Mouse (Mus musculus): Measurements from ENCODE around the gene Faim2. TPM values are rescaled to one million over a fixed set of nuclear protein-coding genes. Genes with fewer than 3 reads are reported as not detected.

The Faim2 gene
- polyA plus RNA-seq, 1 experiment: 172 TPM

DNA sequence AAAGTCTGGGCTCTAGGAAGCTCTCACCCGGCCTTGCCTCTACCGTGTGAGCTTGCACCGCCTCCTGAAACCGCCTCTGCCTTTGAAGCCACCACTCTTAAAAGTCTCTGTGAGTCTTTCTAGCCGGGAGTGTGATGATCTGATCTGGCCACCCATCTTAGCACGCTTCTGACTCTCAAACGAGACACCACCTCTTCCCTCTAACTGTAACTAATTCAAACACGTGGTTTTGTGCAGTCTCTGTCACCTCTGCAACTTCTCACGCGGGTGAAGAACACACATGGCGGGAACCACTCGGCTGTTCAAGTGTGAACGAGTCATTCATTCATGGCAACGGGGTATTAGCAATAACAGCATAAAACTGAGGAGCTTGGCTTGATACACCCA, 56.3 kb downstream of the Faim2 start:
- Histone ChIP-seq H3K4me3 (ENCODE audit: insufficient read depth, low read length) (no peak overlapping the region), H3K4me1 (ENCODE audit: control insufficient read depth, insufficient read depth, low read length) (no peaks in the 10 kb centered on the region)
- TF ChIP-seq CTCF (IDR thresholded peaks at IDR 0.05; ENCODE audit: extremely low read depth, insufficient read depth, low read length) (no peak), POLR2A (IDR thresholded peaks at IDR 0.05; ENCODE audit: extremely low read depth, insufficient read depth, low read length) (no peak)

DNA sequence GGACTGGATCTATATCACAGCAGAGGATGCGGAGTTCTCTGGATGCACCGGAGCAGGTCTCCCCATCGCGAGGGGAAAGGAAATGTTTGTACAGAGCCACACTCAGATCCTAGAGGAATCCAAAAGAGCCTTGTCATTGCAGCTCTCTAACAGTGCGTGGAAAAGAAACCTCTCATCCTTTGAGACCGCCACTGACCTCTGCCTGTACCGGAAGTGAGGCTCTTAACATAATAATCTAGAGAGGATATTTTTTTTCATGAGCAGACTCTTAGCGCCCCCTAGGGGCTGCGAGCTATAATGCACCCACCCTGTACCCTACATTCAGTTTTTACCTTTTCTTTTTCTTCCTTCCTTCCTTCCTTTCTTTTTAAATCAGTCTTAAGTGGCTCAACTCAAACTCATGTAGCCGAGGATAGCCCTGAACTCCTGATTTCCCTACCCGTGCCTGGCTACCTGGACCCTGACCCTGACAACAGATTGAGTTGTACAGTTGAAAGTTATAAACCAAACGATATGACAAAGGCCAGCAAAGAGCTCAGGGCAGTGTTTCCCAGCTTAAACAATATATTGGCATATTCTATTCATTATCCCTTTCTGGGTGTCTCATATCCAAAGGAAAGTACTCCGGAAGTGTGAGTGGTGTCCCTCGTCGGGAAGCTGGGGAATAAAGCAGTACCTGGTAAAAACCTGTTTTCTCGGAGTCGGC, 56.8 kb downstream of the Faim2 start:
- Histone ChIP-seq H3K4me1 (ENCODE audit: control insufficient read depth, insufficient read depth, low read length) (no peaks in the 10 kb centered on the region), H3K4me3 (ENCODE audit: insufficient read depth, low read length) (no peak overlapping the region), H3K27ac (ENCODE audit: insufficient read depth, low read length) (no peak overlapping the region)
- no peak for TF ChIP-seq POLR2A (IDR thresholded peaks at IDR 0.05; ENCODE audit: extremely low read depth, insufficient read depth, low read length)
- TF ChIP-seq CTCF (IDR thresholded peaks at IDR 0.05; ENCODE audit: extremely low read depth, insufficient read depth, low read length): peak; percentile 68

More for the DNA sequence above, 56.3 kb downstream of the Faim2 start:
- no peak overlapping the region for H3K27ac ChIP-seq (ENCODE audit: insufficient read depth, low read length)

DNA sequence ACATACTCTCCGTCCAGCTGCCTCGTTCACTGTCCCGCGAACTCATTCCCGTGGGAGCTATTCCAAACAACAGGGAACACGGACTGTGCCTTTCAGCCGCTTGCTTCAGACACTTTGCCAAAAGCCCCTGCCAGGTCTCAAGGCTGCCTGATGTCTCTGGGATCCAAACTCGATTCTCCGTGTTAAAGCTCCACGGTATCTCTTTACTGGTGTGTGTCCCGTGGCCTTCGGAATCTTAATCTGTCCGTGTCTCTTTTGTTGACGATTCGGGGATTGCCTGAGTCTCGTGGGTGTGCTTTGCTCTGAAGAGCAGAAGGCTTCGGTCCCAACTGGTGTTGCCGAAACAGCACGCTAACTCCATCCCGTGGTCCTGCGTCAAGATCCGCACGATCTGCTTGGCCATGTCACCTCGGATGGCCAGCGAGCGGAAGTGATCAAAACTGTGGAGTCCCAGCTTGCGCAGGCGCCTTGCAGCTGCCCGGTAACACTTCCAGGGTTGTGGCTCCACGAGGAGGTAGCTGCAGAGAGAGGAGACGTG, 57.7 kb downstream of the Faim2 start:
- H3K4me3 ChIP-seq (ENCODE audit: insufficient read depth, low read length): no peak overlapping the region
- H3K27ac ChIP-seq (ENCODE audit: insufficient read depth, low read length): no peak overlapping the region
- no peaks in the 10 kb centered on the region for H3K4me1 ChIP-seq (ENCODE audit: control insufficient read depth, insufficient read depth, low read length)
- TF ChIP-seq CTCF (IDR thresholded peaks at IDR 0.05; ENCODE audit: extremely low read depth, insufficient read depth, low read length): no peak
- TF ChIP-seq POLR2A (IDR thresholded peaks at IDR 0.05; ENCODE audit: extremely low read depth, insufficient read depth, low read length): no peak

DNA sequence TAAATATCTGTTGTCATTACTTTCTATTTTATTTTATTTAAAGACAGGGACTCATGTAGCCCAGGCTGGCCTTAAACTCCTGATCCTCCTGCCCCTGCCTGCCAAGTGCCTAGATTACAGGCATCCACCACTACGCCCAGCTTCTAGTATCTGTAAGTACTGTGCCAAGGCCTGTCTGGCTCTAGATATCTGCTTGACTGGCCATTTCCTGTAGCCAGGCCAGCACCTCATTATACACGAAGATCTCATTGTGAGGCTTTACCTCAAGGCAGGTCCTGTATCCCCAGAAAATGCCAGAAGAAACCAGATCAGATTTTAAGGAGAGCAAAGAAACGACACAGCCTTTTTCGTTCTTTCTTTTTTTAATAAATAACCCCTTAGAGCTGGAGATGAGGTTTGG, 58.2 kb downstream of the Faim2 start:
- TF ChIP-seq POLR2A (IDR thresholded peaks at IDR 0.05; ENCODE audit: extremely low read depth, insufficient read depth, low read length) (no peak), CTCF (IDR thresholded peaks at IDR 0.05; ENCODE audit: extremely low read depth, insufficient read depth, low read length) (no peak)
- Histone ChIP-seq H3K27ac (ENCODE audit: insufficient read depth, low read length) (no peak overlapping the region), H3K4me3 (ENCODE audit: insufficient read depth, low read length) (no peak overlapping the region), H3K4me1 (ENCODE audit: control insufficient read depth, insufficient read depth, low read length) (no peaks in the 10 kb centered on the region)

DNA sequence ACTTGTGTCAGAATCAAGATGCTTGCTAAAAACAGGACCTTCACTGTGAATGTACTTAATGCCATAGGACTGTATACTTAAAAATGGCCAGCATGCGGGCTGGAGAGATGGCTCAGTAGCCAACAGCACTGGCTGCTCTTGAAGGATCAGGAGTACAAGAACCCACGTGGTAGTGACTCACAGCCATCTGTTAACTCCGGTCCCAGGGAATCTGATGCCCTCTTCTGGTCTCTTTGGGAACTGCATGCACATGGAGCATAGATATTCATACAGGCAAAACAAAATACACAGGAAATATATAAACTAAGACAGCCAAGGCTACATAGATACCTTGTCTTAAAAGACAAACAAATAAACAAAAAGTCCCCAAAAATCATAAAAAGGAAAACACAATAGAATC, 58.9 kb downstream of the Faim2 start:
- TF ChIP-seq POLR2A (IDR thresholded peaks at IDR 0.05; ENCODE audit: extremely low read depth, insufficient read depth, low read length) (no peak), CTCF (IDR thresholded peaks at IDR 0.05; ENCODE audit: extremely low read depth, insufficient read depth, low read length) (peak; percentile 57)
- Histone ChIP-seq H3K27ac (ENCODE audit: insufficient read depth, low read length) (no peak overlapping the region), H3K4me1 (ENCODE audit: control insufficient read depth, insufficient read depth, low read length) (no peaks in the 10 kb centered on the region), H3K4me3 (ENCODE audit: insufficient read depth, low read length) (no peak overlapping the region)

DNA sequence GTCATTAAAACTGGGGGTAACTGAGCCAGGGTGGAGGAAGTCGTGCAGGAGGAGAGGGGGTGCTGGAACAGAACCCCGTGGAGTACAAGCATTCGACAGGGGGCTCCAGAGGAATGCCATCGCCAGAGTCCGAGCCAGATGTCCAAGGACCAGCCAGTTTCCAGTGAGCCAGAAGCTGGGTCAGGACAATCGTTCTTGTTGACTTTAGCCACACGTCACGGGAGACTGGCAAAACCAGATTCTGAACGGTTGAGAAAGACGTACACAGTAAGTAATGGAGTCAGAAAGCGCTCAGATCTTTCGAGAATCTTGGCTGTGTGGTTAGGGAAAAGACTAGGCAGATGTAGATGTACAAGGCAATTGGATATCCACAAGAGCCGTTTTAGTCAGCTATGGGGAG, 64.8 kb downstream of the Faim2 start:
- Histone ChIP-seq H3K27ac (ENCODE audit: insufficient read depth, low read length) (no peak overlapping the region), H3K4me3 (ENCODE audit: insufficient read depth, low read length) (no peak overlapping the region), H3K4me1 (ENCODE audit: control insufficient read depth, insufficient read depth, low read length) (peaks cover under 1% of the 10 kb centered on the region; the same call in 1 of the 2 replicates)
- TF ChIP-seq POLR2A (IDR thresholded peaks at IDR 0.05; ENCODE audit: extremely low read depth, insufficient read depth, low read length): no peak
- TF ChIP-seq CTCF (IDR thresholded peaks at IDR 0.05; ENCODE audit: extremely low read depth, insufficient read depth, low read length): no peak

DNA sequence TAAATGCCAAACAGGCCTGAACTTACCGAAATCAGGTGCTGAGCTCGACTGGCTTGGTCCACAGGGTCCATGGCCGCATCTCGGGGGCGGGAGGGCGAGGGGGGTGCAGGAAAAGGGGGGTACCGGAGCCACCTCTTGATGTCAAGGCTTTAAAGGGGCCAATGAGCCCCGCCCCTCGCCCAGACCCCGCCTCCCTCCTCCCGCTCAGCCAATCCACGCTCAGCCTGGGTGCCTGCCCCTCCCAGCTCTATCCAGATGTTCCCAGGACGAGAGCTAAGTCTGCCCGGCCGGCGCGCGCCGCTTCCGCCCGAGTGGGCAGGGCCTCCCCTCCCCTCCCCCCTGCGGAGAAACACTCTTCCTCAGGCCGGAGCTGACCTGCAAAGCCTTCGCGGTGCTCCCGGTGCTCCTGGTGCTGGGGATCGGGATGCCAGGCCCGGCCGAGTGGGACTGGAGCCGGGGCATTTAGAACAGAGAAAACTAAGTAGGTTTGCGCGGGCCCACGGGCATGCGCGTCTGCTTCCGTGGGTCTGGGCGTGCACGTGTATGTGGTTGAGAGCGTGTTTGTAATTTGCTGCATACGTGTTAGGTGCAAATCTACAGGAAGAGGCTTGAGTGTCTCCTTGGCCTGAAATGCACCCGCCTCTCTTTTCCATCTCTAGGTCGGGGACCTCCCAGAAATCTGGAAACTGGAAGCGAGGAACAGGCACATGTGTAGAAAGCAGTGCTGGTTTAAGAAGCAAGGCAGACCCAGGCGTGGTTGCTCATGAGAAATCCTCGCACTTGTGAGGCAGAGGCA, 70.2 kb downstream of the Faim2 start, which contains the start of gene Nckap5l:
TSS of gene Nckap5l (minus strand) at position 143 of the 796 bp plus-strand sequence.
- 0 out of 2 replicates have a peak within 1 kb of the TSS, but pooled peaks have one; percentile 6 for H3K27ac ChIP-seq (ENCODE audit: insufficient read depth, low read length)
- peak within 1 kb of the TSS; percentile 96 for H3K4me3 ChIP-seq (ENCODE audit: insufficient read depth, low read length)
- TF ChIP-seq POLR2A (IDR thresholded peaks at IDR 0.05; ENCODE audit: extremely low read depth, insufficient read depth, low read length) (peak; percentile 24; the same call in 1 of the 2 replicates), CTCF (IDR thresholded peaks at IDR 0.05; ENCODE audit: extremely low read depth, insufficient read depth, low read length) (no peak)
- H3K4me1 ChIP-seq (ENCODE audit: control insufficient read depth, insufficient read depth, low read length): peaks cover 5% of the 10 kb centered on the region; the same call in 1 of the 2 replicates

DNA sequence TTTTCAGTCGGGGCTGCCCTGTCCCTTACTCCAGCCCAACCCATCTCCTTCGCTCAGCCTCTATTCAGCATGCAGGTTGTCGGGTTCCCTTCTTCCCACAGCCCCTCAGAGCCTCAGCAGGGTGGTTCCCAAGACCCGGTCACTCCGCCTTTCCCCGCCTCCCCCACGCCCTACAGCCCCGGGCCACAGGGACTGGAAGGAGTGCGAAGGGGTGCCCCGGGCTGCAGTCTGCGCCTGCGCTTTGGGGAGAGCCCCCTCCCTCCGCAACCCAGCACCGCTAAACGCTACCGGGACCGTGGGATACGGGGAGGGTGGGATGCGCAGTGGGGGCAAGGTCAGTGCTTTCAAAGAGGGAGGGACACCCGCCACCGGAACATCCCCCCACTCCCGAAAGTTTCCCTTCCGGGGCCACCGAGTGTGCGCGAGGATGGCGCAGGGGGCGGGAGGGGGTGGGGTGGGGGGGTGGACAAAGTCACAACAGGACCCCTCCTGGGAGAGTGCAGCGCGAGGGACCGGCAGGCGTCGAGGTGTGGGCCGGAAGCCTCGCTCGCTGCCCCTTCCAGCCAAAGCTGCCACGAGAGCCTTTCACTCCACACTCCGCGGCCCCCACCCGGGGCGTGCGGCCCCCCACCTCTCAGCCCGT, 70.9 kb downstream of the Faim2 start:
- TF ChIP-seq POLR2A (IDR thresholded peaks at IDR 0.05; ENCODE audit: extremely low read depth, insufficient read depth, low read length) (no peak), CTCF (IDR thresholded peaks at IDR 0.05; ENCODE audit: extremely low read depth, insufficient read depth, low read length) (no peak)
- Histone ChIP-seq H3K4me3 (ENCODE audit: insufficient read depth, low read length) (peak overlapping the region; percentile 96), H3K27ac (ENCODE audit: insufficient read depth, low read length) (0 out of 2 replicates have a peak overlapping the region, but pooled peaks have one; percentile 6), H3K4me1 (ENCODE audit: control insufficient read depth, insufficient read depth, low read length) (peaks cover 5% of the 10 kb centered on the region; the same call in 1 of the 2 replicates)
